Mouse (Mus musculus) liver, embryonic 15.5 days (tissue): ENCODE measurements at regions not wholly inside any gene's neighbourhood (a gene's known extent, or its start where the extent isn't known, plus 50 kb on each side); places are given as distances from the start of the nearest gene placed in this dataset.

Experiments used
- ATAC-seq: fragments of 200-750 bp; cut with Nextera tagmentation; 2 replicates; pipeline ENCODE4 v1.8.0; 2017; ENCODE audit warnings: moderate number of reproducible peaks, mild to moderate bottlenecking, moderate library complexity; ENCODE audit not compliant: insufficient read depth
- H3K27ac ChIP-seq: fragments of 300-500 bp; sonication (generic); replicated peaks from 2 replicates; pipeline ENCODE4 v1.5.1; 2015; ENCODE audit warnings: mild to moderate bottlenecking, inconsistent platforms
- H3K27me3 ChIP-seq: fragments of 300-500 bp; sonication (generic); 2 replicates; pipeline ENCODE4 v1.6.1; 2015; ENCODE audit warnings: mild to moderate bottlenecking, inconsistent platforms
- H3K36me3 ChIP-seq: fragments of 300-500 bp; sonication (generic); replicated peaks from 2 replicates; pipeline ENCODE4 v1.6.1; 2015; ENCODE audit warnings: moderate library complexity, mild to moderate bottlenecking, inconsistent platforms
- H3K4me1 ChIP-seq: fragments of 300-500 bp; sonication (generic); replicated peaks from 2 replicates; pipeline ENCODE4 v1.6.1; 2015; ENCODE audit warnings: inconsistent platforms
- H3K4me2 ChIP-seq: fragments of 300-500 bp; sonication (generic); 2 replicates; pipeline ENCODE4 v1.6.1; 2015; ENCODE audit warnings: moderate library complexity, mild to moderate bottlenecking, inconsistent platforms
- H3K4me3 ChIP-seq: fragments of 300-500 bp; sonication (generic); replicated peaks from 2 replicates; pipeline ENCODE4 v1.5.1; 2015; ENCODE audit warnings: mild to moderate bottlenecking, inconsistent platforms
- H3K9ac ChIP-seq: fragments of 300-500 bp; sonication (generic); 2 replicates; pipeline ENCODE4 v1.6.1; 2015; ENCODE audit warnings: moderate library complexity, mild to moderate bottlenecking, inconsistent platforms
- H3K9me3 ChIP-seq: fragments of 300-500 bp; sonication (generic); replicated peaks from 2 replicates; pipeline ENCODE4 v1.6.1; 2016; ENCODE audit warnings: inconsistent platforms
- WGBS: fragments of 180-500 bp; shearing (Covaris S2); methylation state at CpG from one replicate; pipeline ENCODE4 v1.1.7; 2015; ENCODE audit warnings: mixed read lengths; ENCODE audit not compliant: insufficient replicate concordance; 5-methylcytosine and 5-hydroxymethylcytosine counted together

DNA sequence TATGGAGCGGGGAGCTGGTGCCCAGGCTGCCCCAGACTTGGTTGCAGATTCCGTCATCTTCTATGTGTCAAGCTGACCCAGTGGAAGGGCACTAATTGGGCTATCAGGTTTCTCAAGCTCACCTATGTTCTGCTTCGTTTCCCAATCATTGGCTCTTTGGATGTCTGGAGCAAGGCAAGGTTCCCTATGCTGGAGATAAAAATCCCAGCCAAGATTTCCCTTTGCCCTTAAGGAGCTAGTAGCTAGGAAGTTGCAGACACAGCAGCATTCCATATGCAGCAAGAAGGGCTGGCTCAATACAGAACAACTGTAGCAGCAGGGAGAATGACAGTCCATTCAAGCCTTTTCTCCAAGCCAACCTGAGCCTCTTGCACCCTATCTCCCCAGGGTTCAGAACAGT, 159.2 kb upstream of the Zfp706 start:
- ATAC-seq: no peak
- Histone ChIP-seq H3K4me3 (no peak overlapping the region), H3K36me3 (no peaks in the 10 kb centered on the region), H3K27ac (no peak overlapping the region), H3K9me3 (no peaks in the 10 kb centered on the region), H3K9ac (no peak overlapping the region), H3K27me3 (no peaks in the 10 kb centered on the region), H3K4me2 (no peak overlapping the region), H3K4me1 (no peaks in the 10 kb centered on the region)
- 57% methylated on average over 3 of the region's 3 CpGs for WGBS

DNA sequence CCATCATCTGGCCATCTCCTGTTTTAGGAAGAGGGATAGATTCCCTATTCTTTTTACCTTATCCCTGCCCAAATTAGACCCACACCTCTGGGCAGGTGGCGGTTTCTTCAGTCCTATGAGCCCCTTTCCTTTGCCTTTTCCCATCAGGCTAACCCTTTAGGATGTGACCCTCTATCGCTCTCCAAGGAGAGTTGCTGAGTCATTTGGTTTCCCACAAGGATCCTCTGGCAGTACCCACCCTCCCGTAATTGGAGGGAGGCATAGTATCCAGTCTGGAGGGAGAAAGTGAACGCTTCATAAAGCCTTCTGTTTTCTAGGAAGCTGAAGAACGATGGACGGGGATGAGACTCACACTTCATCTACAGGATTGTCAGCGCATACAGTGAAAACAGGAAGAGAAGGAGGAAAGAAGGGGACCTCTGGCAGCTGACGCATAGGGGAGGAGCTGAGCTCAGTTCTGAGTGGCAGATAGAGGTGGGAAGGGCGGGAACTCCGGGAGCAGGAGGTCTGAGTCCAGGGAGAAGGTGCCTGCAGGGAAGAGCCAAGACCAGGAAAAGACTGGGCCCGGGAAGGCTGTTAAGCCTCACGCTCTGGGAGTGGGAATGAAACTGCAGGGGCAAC, 158.4 kb upstream of the Zfp706 start:
- H3K27me3 ChIP-seq: no peaks in the 10 kb centered on the region
- H3K4me2 ChIP-seq: no peak overlapping the region
- H3K4me3 ChIP-seq: no peak overlapping the region
- H3K36me3 ChIP-seq: no peaks in the 10 kb centered on the region
- no peaks in the 10 kb centered on the region for H3K9me3 ChIP-seq
- WGBS: 7% methylated on average over 12 of the region's 12 CpGs
- H3K9ac ChIP-seq: no peak overlapping the region
- no peak overlapping the region for H3K27ac ChIP-seq
- ATAC-seq: no peak
- H3K4me1 ChIP-seq: no peaks in the 10 kb centered on the region

DNA sequence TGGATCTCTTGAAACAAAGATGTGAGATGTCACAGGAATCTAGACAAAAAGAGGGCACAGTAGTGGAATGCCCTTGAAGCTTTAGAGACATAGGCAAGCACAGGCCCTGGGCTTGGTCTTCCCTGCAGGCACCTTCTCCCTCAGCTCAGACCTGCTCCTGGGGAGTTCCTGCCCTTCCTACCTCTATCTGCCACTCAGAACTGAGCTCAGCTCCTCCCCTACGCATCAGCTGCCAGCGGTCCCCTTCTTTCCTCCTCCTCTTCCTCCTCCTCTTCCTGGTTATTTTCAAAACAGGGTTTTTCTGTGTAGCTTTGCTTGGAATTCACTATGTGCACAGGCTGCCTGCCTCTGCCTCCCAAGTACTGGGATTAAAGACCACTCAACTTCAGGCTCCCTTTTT, 157.6 kb upstream of the Zfp706 start:
- Histone ChIP-seq H3K4me2 (no peak overlapping the region), H3K4me1 (no peaks in the 10 kb centered on the region), H3K9me3 (no peaks in the 10 kb centered on the region), H3K27me3 (no peaks in the 10 kb centered on the region), H3K4me3 (no peak overlapping the region), H3K27ac (no peak overlapping the region), H3K9ac (no peak overlapping the region), H3K36me3 (no peaks in the 10 kb centered on the region)
- no peak for ATAC-seq
- 35% methylated on average over 2 of the region's 2 CpGs for WGBS

DNA sequence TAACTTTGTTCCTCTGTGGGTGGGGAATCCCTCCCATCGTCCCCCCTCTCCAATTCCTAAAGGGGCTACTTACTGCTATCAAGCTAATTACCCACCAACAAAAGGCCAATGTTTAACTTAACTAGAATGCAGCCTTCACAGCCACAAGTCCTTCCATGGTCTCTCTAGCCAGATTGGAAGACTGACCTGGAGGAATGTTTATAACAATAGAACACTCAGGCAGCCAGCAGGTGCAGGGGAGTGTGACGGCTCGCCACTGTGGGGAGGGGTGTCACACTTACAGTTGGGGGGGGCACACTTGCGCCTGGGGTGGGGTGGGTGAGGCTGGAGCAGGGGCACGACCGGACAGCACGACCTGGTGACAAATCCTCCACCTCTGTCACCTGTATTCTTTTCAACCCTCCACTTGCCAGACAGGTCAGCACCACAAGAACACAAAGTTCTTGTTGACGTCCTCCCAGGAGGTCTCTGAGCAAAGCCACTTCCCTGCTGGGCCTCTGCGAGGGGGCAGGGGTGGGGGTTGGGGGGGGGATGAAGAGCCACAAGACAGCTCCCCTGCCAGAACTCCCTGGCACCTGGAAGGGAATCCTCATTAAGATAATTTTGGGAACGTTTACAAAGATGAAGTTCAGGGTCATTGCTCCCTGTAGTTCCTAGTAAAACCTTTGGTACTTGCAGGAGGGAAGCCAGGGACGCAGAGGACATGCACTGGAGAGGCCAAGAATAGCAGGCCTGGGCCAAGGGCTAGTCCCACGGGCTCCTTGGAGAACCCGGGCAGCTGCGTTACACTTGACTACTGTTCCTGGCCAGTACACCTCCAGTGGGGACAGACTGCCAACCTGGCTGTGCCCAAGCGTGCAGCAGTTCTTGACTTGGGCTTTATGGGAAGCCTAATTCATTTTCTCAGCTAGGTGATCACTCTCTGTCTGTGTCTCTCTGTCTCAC, 156.9 kb upstream of the Zfp706 start:
- ATAC-seq: no peak
- Histone ChIP-seq H3K36me3 (no peaks in the 10 kb centered on the region), H3K9me3 (no peaks in the 10 kb centered on the region), H3K4me3 (no peak overlapping the region), H3K4me1 (no peaks in the 10 kb centered on the region), H3K27me3 (no peaks in the 10 kb centered on the region), H3K9ac (no peak overlapping the region), H3K27ac (no peak overlapping the region), H3K4me2 (no peak overlapping the region)
- 39% methylated on average over 15 of the region's 15 CpGs for WGBS

DNA sequence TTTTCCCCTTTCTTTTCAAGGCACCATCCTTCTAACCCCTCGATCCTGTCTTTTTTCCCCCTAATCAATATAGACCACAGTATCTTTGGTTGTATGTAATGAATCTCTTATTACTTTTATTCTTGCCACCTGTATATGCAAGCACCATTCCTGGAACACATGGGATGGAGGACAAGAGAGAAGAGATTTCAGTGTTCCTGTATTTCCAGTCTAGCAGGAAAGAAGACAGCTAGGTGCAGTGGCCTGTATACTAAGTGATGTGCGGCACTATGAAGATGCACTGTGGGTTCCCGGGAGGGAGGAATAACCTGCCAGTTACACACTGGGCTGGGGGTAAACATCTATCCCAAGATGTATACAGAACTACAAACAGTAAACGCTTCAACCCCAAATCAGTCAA, 152.4 kb upstream of the Zfp706 start:
- Histone ChIP-seq H3K9me3 (no peaks in the 10 kb centered on the region), H3K27me3 (no peaks in the 10 kb centered on the region), H3K27ac (no peak overlapping the region), H3K4me2 (no peak overlapping the region), H3K4me3 (no peak overlapping the region), H3K4me1 (no peaks in the 10 kb centered on the region), H3K36me3 (no peaks in the 10 kb centered on the region), H3K9ac (no peak overlapping the region)
- WGBS: 61% methylated on average over 4 of the region's 4 CpGs
- ATAC-seq: no peak

DNA sequence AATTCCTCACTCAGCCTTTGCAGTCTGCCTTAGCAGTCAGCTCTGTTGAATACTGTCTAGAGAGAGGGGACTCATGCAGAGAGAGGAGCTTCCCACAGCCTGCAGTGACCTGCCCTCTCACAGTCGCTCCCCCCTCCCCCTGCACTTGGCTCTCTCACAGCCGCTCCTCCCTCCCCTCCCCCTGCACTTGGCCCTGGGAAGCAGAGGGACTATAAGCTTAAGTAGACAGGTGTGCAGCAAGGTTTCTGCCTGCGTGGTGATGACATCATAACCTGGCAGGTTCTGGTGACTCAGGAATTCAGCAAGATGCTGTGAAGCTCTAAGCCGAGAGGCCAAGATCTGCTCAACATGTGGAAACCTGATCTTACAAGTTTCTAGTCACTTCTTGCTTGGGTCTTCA, 151.8 kb upstream of the Zfp706 start:
- Histone ChIP-seq H3K27ac (no peak overlapping the region), H3K27me3 (no peaks in the 10 kb centered on the region), H3K4me1 (no peaks in the 10 kb centered on the region), H3K9ac (no peak overlapping the region), H3K9me3 (no peaks in the 10 kb centered on the region), H3K4me3 (no peak overlapping the region), H3K36me3 (no peaks in the 10 kb centered on the region), H3K4me2 (no peak overlapping the region)
- no peak for ATAC-seq
- 15% methylated on average over 4 of the region's 4 CpGs for WGBS

DNA sequence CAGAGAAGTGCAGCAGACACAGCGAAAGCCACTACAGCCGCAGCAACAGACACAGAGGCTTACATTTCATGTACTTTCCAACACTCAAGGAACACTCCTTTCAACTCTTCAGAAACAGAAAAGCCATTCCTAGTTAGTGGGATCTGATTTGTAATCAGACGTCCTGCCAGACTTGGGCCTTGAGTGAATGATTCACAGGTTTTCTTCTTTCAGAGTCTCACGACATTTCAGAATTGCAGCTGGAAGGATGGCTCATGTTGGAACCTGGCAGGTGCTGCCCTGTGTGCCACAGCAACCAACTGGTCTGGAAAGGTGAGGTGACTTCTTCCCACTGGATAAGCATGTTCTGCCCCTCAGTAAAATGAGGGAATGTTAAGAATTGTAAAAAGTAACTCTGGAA, 149.8 kb upstream of the Zfp706 start:
- no peak for ATAC-seq
- Histone ChIP-seq H3K9me3 (no peaks in the 10 kb centered on the region), H3K4me2 (no peak overlapping the region), H3K4me3 (no peak overlapping the region), H3K27ac (no peak overlapping the region), H3K36me3 (no peaks in the 10 kb centered on the region), H3K9ac (no peak overlapping the region), H3K4me1 (no peaks in the 10 kb centered on the region), H3K27me3 (no peaks in the 10 kb centered on the region)
- WGBS: 50% methylated on average over 4 of the region's 4 CpGs

DNA sequence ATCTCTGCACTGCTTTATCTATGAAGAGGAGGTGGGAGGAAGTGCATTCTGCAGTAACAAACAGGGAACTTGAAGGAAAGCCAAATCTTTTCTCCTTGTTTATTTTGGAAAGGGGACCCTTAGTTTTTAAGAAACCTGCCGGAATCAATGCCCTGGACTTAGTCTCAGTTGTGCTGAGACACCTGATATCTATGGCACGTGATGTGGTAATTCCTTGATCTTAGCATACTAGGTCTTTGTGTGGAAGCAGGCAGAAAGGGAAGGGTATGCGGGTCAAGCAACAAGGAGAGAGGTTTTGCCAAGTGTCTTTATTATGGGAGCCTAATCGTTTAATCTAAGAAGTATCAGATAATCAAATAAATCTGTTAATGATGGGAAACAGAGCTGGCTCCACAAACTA, 147.4 kb upstream of the Zfp706 start:
- Histone ChIP-seq H3K9me3 (no peaks in the 10 kb centered on the region), H3K4me2 (no peak overlapping the region), H3K36me3 (no peaks in the 10 kb centered on the region), H3K27me3 (no peaks in the 10 kb centered on the region), H3K4me1 (no peaks in the 10 kb centered on the region), H3K9ac (no peak overlapping the region), H3K4me3 (no peak overlapping the region), H3K27ac (no peak overlapping the region)
- 60% methylated on average over 4 of the region's 4 CpGs for WGBS
- no peak for ATAC-seq

DNA sequence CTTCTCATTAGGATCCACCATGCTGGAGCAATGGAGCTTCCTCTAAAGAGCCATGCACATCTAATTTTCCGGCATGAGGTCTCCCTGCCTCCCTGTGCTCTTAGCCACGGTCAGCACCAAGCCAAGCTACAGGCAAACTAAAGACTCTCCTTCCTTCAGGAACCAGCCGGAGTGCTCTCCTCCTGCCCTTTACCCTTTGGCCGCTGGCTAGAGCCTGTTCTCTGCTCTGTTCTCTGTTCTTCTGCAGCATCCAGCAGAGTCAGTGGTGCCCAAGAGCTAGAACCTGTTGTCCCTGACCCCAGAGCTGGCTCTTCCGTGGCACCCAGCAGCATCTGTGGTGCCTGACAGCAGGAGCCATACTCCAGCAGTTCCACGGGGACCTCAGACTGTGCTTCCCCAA, 145.6 kb upstream of the Zfp706 start:
- H3K9me3 ChIP-seq: no peaks in the 10 kb centered on the region
- no peaks in the 10 kb centered on the region for H3K27me3 ChIP-seq
- no peak overlapping the region for H3K9ac ChIP-seq
- no peak overlapping the region for H3K4me2 ChIP-seq
- no peak overlapping the region for H3K27ac ChIP-seq
- no peak for ATAC-seq
- no peak overlapping the region for H3K4me3 ChIP-seq
- 57% methylated on average over 6 of the region's 6 CpGs for WGBS
- H3K4me1 ChIP-seq: no peaks in the 10 kb centered on the region
- H3K36me3 ChIP-seq: no peaks in the 10 kb centered on the region

DNA sequence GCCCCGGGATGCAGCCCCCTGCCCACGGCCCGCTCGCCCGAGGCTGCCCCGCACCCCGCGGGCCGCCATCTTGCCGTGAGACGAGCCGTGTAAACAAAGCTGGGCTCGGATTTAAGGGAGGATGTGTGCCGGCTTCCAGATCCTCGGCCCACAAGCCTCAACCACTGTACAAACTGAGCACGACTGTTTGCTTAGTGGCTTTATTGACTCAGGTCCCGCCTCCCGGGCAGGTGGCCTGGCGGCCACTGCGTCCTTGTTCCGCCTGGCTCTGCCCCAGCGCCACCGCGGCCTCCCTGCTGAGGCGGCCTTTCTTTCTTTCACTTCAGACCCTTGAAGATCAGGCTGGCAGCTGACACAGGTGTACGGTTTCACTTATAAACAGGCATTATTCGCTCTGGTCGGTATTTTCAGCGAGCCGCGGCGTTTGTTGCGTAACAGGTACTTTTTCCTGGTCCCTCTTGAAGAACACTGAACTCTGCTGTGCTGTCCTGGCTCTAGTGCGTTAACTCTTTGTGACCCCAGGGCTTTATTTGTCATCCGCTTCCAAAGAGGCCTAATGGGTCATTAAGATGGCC, 128.1 kb upstream of the Zfp706 start:
- WGBS: 3% methylated on average over 35 of the region's 35 CpGs
- Histone ChIP-seq H3K27me3 (no peaks in the 10 kb centered on the region), H3K4me1 (peaks cover 3% of the 10 kb centered on the region; the same call in 1 of the 2 replicates), H3K27ac (peak overlapping the region; percentile 61), H3K36me3 (no peaks in the 10 kb centered on the region), H3K4me3 (peak overlapping the region; percentile 61), H3K4me2 (peak overlapping the region; percentile 77), H3K9me3 (no peaks in the 10 kb centered on the region), H3K9ac (peak overlapping the region; percentile 47)
- ATAC-seq: peak; percentile 73

DNA sequence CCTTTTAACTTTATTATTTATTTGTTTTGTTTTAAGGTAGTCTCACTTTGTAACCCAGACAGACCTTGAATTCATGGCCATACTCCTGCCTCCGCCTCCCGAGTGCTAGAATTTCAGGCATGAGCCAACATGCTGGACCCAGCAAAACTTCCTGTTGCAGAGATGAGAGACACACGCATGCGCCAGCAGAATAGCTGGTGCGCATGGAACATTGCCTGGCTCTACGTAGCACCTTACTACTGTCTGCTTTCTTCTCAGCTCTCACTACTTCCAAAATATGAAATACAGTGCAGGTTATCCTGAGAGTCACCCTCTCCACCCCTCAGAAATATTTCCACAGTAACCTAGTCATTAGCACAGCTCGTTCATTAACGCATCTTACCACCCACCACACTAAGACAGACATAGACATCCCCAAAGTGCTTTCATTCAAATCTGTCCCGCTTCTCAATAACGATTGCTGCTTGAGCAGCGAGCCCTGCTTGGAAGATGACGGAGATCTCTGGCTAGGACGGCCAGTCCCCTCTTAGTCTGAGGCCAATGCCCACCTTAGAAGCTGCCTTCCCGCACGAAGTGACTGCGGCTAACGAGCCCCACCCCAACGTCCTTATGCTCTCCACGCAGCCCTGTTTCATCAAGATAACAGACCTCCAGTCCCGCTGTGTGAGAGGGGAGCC, 127.5 kb upstream of the Zfp706 start:
- Histone ChIP-seq H3K27me3 (no peaks in the 10 kb centered on the region), H3K36me3 (no peaks in the 10 kb centered on the region), H3K4me1 (peaks cover 3% of the 10 kb centered on the region; the same call in 1 of the 2 replicates), H3K9ac (peak overlapping the region; percentile 47), H3K4me3 (peak overlapping the region; percentile 61), H3K4me2 (peak overlapping the region; percentile 77), H3K9me3 (no peaks in the 10 kb centered on the region), H3K27ac (peak overlapping the region; percentile 61)
- no peak for ATAC-seq
- WGBS: 28% methylated on average over 20 of the region's 20 CpGs
